Mouse (Mus musculus): ENCODE data around the gene Dnajb3. TPM values are rescaled to one million over a fixed set of nuclear protein-coding genes. Genes with fewer than 3 reads are reported as not detected.

Dnajb3 gene
- polyA plus RNA-seq, 1 experiment: 1.3 TPM

DNA sequence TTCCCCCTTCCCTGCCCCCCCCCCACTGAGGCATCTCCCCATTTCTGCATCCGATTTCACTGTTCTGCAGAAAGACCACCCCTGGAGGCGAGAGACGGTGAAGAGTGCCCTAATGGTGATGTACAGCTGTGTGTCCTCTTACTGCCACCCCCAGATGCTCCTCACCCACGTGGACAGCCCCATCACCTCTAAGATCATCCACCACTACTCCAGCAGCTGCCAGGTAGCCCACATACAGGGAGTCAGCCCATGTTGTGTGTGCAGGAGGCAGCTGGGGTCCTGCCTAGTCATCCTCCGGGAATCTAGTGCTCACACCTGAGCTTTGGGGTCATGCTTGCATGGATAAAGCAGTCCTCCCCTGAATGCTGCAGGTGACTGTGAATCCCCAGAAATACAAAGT lies 38.3 kb upstream of the Dnajb3 start:
- 62% methylated on average over 5 of the region's 5 CpGs for WGBS
- H3K4me3 ChIP-seq (replicated peaks; ENCODE audit: extremely low read depth, low read depth, low read length): no peak overlapping the region
- TF ChIP-seq POLR2A (IDR thresholded peaks at IDR 0.05; ENCODE audit: borderline replicate concordance, extremely low read depth, low read depth, low read length) (no peak), CTCF (IDR thresholded peaks at IDR 0.05; ENCODE audit: insufficient read depth, low read length) (no peak)
- H3K4me1 ChIP-seq (ENCODE audit: control insufficient read depth, insufficient read depth, low read length): no peaks in the 10 kb centered on the region
- DNase-seq: no peak

GRCm38 (mm10) chr1:88240579-88240978 lies 35.0 kb upstream of the Dnajb3 start:
- DNase-seq: no peak

GRCm38 (mm10) chr1:88240072-88240471 lies 34.5 kb upstream of the Dnajb3 start:
- 67% methylated on average over 5 of the region's 5 CpGs for WGBS
- DNase-seq: no peak
- Histone ChIP-seq H3K4me1 (ENCODE audit: control insufficient read depth, insufficient read depth, low read length) (no peaks in the 10 kb centered on the region), H3K4me3 (replicated peaks; ENCODE audit: extremely low read depth, low read depth, low read length) (no peak overlapping the region)
- no peak for TF ChIP-seq CTCF (IDR thresholded peaks at IDR 0.05; ENCODE audit: insufficient read depth, low read length)
- no peak for TF ChIP-seq POLR2A (IDR thresholded peaks at IDR 0.05; ENCODE audit: borderline replicate concordance, extremely low read depth, low read depth, low read length)

More at GRCm38 (mm10) chr1:88240579-88240978, 35.0 kb upstream of the Dnajb3 start:
- H3K4me1 ChIP-seq (ENCODE audit: control insufficient read depth, insufficient read depth, low read length): no peaks in the 10 kb centered on the region
- WGBS: 63% methylated on average over 4 of the region's 4 CpGs
- no peak overlapping the region for H3K4me3 ChIP-seq (replicated peaks; ENCODE audit: extremely low read depth, low read depth, low read length)
- TF ChIP-seq POLR2A (IDR thresholded peaks at IDR 0.05; ENCODE audit: borderline replicate concordance, extremely low read depth, low read depth, low read length): no peak
- no peak for TF ChIP-seq CTCF (IDR thresholded peaks at IDR 0.05; ENCODE audit: insufficient read depth, low read length)

GRCm38 (mm10) chr1:88238771-88239170 lies 33.2 kb upstream of the Dnajb3 start:
- no peaks in the 10 kb centered on the region for H3K4me1 ChIP-seq (ENCODE audit: control insufficient read depth, insufficient read depth, low read length)
- no peak for DNase-seq
- WGBS: 71% methylated on average over 6 of the region's 6 CpGs
- no peak for TF ChIP-seq POLR2A (IDR thresholded peaks at IDR 0.05; ENCODE audit: borderline replicate concordance, extremely low read depth, low read depth, low read length)
- no peak overlapping the region for H3K4me3 ChIP-seq (replicated peaks; ENCODE audit: extremely low read depth, low read depth, low read length)

GRCm38 (mm10) chr1:88237311-88237710 lies 31.7 kb upstream of the Dnajb3 start:
- Histone ChIP-seq H3K4me1 (ENCODE audit: control insufficient read depth, insufficient read depth, low read length) (no peaks in the 10 kb centered on the region), H3K4me3 (replicated peaks; ENCODE audit: extremely low read depth, low read depth, low read length) (no peak overlapping the region)
- no peak for DNase-seq
- no peak for TF ChIP-seq CTCF (IDR thresholded peaks at IDR 0.05; ENCODE audit: insufficient read depth, low read length)
- TF ChIP-seq POLR2A (IDR thresholded peaks at IDR 0.05; ENCODE audit: borderline replicate concordance, extremely low read depth, low read depth, low read length): no peak
- 69% methylated on average over 5 of the region's 5 CpGs for WGBS

DNA sequence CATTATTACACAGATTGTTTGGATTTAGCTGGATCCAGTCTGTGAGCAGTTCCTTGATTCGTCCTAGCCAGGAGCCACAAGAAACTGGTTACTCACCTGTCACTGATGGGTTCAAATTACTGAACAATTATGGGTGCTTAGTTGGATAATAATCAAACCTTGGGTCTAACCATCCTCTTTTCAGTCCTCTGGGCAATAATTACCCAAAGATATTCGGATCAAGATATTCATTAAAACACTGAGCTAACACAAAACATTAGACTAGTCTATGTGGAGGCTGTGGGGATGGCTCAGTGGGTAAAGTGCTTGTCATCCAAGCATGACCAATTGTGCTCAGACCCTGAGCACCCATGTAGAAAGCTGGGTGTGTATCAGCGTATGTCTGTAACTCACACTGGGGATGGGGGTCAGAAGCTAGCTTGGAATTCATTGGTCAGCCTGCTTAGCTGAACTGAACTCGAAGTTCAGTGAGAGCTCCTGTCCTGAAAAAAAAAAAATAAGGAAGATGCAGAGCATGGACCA lies 30.4 kb upstream of the Dnajb3 start:
- WGBS: 49% methylated on average over 4 of the region's 4 CpGs
- DNase-seq: no peak
- TF ChIP-seq POLR2A (IDR thresholded peaks at IDR 0.05; ENCODE audit: borderline replicate concordance, extremely low read depth, low read depth, low read length): no peak
- no peak for TF ChIP-seq CTCF (IDR thresholded peaks at IDR 0.05; ENCODE audit: insufficient read depth, low read length)
- H3K4me3 ChIP-seq (replicated peaks; ENCODE audit: extremely low read depth, low read depth, low read length): no peak overlapping the region
- no peaks in the 10 kb centered on the region for H3K4me1 ChIP-seq (ENCODE audit: control insufficient read depth, insufficient read depth, low read length)

DNA sequence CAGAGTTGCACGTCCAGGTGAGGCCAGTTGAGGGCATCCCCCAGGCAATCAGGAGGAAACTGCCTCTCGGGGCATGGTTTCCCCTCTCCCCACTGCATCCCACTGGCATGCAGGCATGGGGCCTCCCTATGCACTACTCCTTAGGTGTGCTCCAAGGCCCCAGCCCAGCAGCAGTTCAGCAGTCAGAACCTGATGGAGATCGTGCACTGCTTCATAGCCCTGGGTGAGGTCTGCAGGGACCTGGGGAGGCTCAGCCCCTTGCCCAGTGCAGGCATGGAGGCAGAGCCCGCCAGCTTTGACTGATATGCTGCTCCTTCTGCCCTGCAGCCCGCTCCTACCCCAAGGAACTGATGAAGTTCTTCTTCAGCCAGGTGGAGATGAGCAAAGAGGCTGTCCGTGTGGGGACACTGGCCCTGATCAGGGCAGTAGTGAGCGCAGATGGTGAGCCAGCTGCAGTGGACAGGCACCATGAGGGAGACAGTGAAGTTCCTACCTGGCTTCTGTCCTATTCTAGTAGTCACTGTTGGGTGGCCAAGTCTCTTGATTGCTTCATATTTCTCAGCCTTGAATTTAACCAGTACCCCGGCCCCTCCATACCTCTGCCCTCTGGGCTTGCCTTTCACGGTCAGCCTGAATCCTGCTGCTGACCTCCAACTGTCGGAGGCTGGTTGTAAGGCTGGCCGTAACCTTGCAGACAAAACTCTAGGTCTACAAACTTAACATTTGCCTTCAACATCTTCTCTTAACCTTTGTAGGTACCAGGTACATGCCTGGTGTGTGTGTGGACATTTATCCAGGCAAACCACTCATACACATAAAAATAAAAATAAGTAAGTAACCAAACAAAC lies 29.7 kb upstream of the Dnajb3 start:
- TF ChIP-seq CTCF (IDR thresholded peaks at IDR 0.05; ENCODE audit: insufficient read depth, low read length): no peak
- TF ChIP-seq POLR2A (IDR thresholded peaks at IDR 0.05; ENCODE audit: borderline replicate concordance, extremely low read depth, low read depth, low read length): no peak
- Histone ChIP-seq H3K4me1 (ENCODE audit: control insufficient read depth, insufficient read depth, low read length) (no peaks in the 10 kb centered on the region), H3K4me3 (replicated peaks; ENCODE audit: extremely low read depth, low read depth, low read length) (no peak overlapping the region)
- WGBS: 61% methylated on average over 11 of the region's 11 CpGs
- no peak for DNase-seq

DNA sequence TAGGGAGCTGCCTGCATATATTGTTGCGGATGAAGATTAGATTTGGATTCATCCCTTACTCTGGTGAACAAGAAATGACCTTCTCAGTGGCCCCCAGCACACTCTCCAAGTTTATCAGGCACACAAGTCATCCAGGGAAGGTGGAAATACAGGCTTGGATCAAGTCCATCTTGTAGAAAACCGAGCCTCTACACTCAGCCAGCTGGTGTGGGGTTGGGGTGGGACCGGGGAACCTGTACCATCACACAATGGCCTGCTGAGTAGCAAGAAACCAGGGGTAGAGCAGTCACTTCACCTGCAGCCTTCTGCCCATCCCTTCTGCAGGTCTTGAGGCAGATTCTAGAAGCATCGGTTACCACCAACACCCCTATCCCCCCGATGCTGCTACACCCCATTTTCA lies 29.1 kb upstream of the Dnajb3 start:
- 37% methylated on average over 5 of the region's 5 CpGs for WGBS
- H3K4me1 ChIP-seq (ENCODE audit: control insufficient read depth, insufficient read depth, low read length): no peaks in the 10 kb centered on the region
- no peak overlapping the region for H3K4me3 ChIP-seq (replicated peaks; ENCODE audit: extremely low read depth, low read depth, low read length)
- no peak for DNase-seq
- TF ChIP-seq CTCF (IDR thresholded peaks at IDR 0.05; ENCODE audit: insufficient read depth, low read length): no peak
- TF ChIP-seq POLR2A (IDR thresholded peaks at IDR 0.05; ENCODE audit: borderline replicate concordance, extremely low read depth, low read depth, low read length): no peak

GRCm38 (mm10) chr1:88234248-88234610 lies 28.6 kb upstream of the Dnajb3 start:
- TF ChIP-seq CTCF (IDR thresholded peaks at IDR 0.05; ENCODE audit: insufficient read depth, low read length) (no peak), POLR2A (IDR thresholded peaks at IDR 0.05; ENCODE audit: borderline replicate concordance, extremely low read depth, low read depth, low read length) (no peak)
- Histone ChIP-seq H3K4me1 (ENCODE audit: control insufficient read depth, insufficient read depth, low read length) (no peaks in the 10 kb centered on the region), H3K4me3 (replicated peaks; ENCODE audit: extremely low read depth, low read depth, low read length) (no peak overlapping the region)
- WGBS: 58% methylated on average over 4 of the region's 4 CpGs
- no peak for DNase-seq

All from lung, adult 2 months (tissue).